Mouse (Mus musculus): ENCODE data around the gene Gm14403.
"Not testable (repeated sequence)": the region's sequence is repeated elsewhere in the genome, so short reads cannot be mapped to it uniquely, and the experiment has no call there.

- TF ChIP-seq GATA1, TAL1 (IDR thresholded peaks at IDR 0.05; ENCODE audit: low read length): not testable (repeated sequence)
Observed at GRCm38 (mm10) chr2:177511381-177511780, 13.4 kb downstream of the Gm14403 start.
